Mouse (Mus musculus): ENCODE measurements around the gene Smim15. TPM values are rescaled to one million over a fixed set of nuclear protein-coding genes. Genes with fewer than 3 reads are reported as not detected.
A peak's percentile ranks its signal among the peaks of the same experiment; 100 is the strongest.

Gene Smim15
- total RNA-seq (2021) = 10 to 100 TPM; 39.6 to 40.8 TPM

GRCm38 (mm10) chr13:108044222-108044941 lies at the start of gene Smim15:
Gene Smim15, plus strand, starts transcription at chr13:108044446.
- DNase-seq (ENCODE audit: low spot score in 2 of 2) = peak; percentile 84 to 89
- intact Hi-C loops (cut with DNase I) = loop anchor here (5.0 to 10.0 kb wide), 7 partner anchors 88 to 940 kb away; no protein-coding TSS in a partner anchor

- intact Hi-C loops (cut with DNase I) = no loop called here
- DNase-seq (ENCODE audit: low spot score in 2 of 2) = no peak
These were observed 49.0 kb upstream of the Smim15 start for GRCm38 (mm10) chr13:107995211-107995610.

GRCm38 (mm10) chr13:107996301-107996700 lies 47.9 kb upstream of the Smim15 start:
- DNase-seq (ENCODE audit: low spot score in 2 of 2) = no peak
- intact Hi-C loops (cut with DNase I) = no loop called here

GRCm38 (mm10) chr13:108007861-108008260 lies 36.4 kb upstream of the Smim15 start:
- DNase-seq (ENCODE audit: low spot score in 2 of 2) = no peak
- intact Hi-C loops (cut with DNase I) = no loop called here

GRCm38 (mm10) chr13:108013110-108013509 lies 31.1 kb upstream of the Smim15 start:
- DNase-seq (ENCODE audit: low spot score in 2 of 2) = no peak
- intact Hi-C loops (cut with DNase I) = no loop called here

- DNase-seq (ENCODE audit: low spot score in 2 of 2) = no peak
- intact Hi-C loops (cut with DNase I) = no loop called here
These were observed 30.4 kb upstream of the Smim15 start for GRCm38 (mm10) chr13:108013839-108014238.

GRCm38 (mm10) chr13:108015166-108015565 lies 29.1 kb upstream of the Smim15 start:
- intact Hi-C loops (cut with DNase I) = no loop called here

GRCm38 (mm10) chr13:108017349-108017748 lies 26.9 kb upstream of the Smim15 start:
- intact Hi-C loops (cut with DNase I) = no loop called here
- DNase-seq (ENCODE audit: low spot score in 2 of 2) = no peak

More at GRCm38 (mm10) chr13:108015166-108015565, 29.1 kb upstream of the Smim15 start:
- no peak for DNase-seq (ENCODE audit: low spot score in 2 of 2)

GRCm38 (mm10) chr13:108025802-108026201 lies 18.4 kb upstream of the Smim15 start:
- DNase-seq (ENCODE audit: low spot score in 2 of 2) = no peak
- intact Hi-C loops (cut with DNase I) = no loop called here

GRCm38 (mm10) chr13:108032789-108033188 lies 11.5 kb upstream of the Smim15 start:
- no peak for DNase-seq (ENCODE audit: low spot score in 2 of 2)
- intact Hi-C loops (cut with DNase I) = no loop called here

GRCm38 (mm10) chr13:108039375-108039774 lies 4.9 kb upstream of the Smim15 start:
- intact Hi-C loops (cut with DNase I) = loop anchor here (5.0 kb wide), 1 partner anchor 712 kb away; no protein-coding TSS in a partner anchor
- no peak for DNase-seq (ENCODE audit: low spot score in 2 of 2)

- DNase-seq (ENCODE audit: low spot score in 2 of 2) = no peak
These were observed 4.3 kb upstream of the Smim15 start for GRCm38 (mm10) chr13:108039902-108040301.

GRCm38 (mm10) chr13:108040451-108040850 lies 3.8 kb upstream of the Smim15 start:
- no peak for DNase-seq (ENCODE audit: low spot score in 2 of 2)
- intact Hi-C loops (cut with DNase I) = loop anchor here (2.0 to 10.0 kb wide), 8 partner anchors 92 to 936 kb away; no protein-coding TSS in a partner anchor

More at GRCm38 (mm10) chr13:108039902-108040301, 4.3 kb upstream of the Smim15 start:
- intact Hi-C loops (cut with DNase I) = loop anchor here (2.0 to 10.0 kb wide), 9 partner anchors 92 to 935 kb away; no protein-coding TSS in a partner anchor

GRCm38 (mm10) chr13:108041358-108041757 lies 2.9 kb upstream of the Smim15 start:
- intact Hi-C loops (cut with DNase I) = loop anchor here (2.0 to 10.0 kb wide), 8 partner anchors 91 to 937 kb away; no protein-coding TSS in a partner anchor

GRCm38 (mm10) chr13:108043431-108044221 lies 620 bp upstream of the Smim15 start:
- no peak for DNase-seq (ENCODE audit: low spot score in 2 of 2)

More at GRCm38 (mm10) chr13:108041358-108041757, 2.9 kb upstream of the Smim15 start:
- DNase-seq (ENCODE audit: low spot score in 2 of 2) = peak; percentile 54 to 55

GRCm38 (mm10) chr13:108045646-108046045 lies 1.4 kb downstream of the Smim15 start:
- no peak for DNase-seq (ENCODE audit: low spot score in 2 of 2)
- intact Hi-C loops (cut with DNase I) = loop anchor here (10.0 kb wide), 3 partner anchors 211 to 941 kb away; no protein-coding TSS in a partner anchor

More at GRCm38 (mm10) chr13:108043431-108044221, 620 bp upstream of the Smim15 start:
- intact Hi-C loops (cut with DNase I) = loop anchor here (5.0 to 10.0 kb wide), 7 partner anchors 89 to 939 kb away; no protein-coding TSS in a partner anchor

GRCm38 (mm10) chr13:108046071-108046470 lies 1.8 kb downstream of the Smim15 start:
- no peak for DNase-seq (ENCODE audit: low spot score in 2 of 2)

GRCm38 (mm10) chr13:108046891-108047290 lies 2.6 kb downstream of the Smim15 start:
- intact Hi-C loops (cut with DNase I) = loop anchor here (10.0 kb wide), 3 partner anchors 212 to 942 kb away; no protein-coding TSS in a partner anchor
- DNase-seq (ENCODE audit: low spot score in 2 of 2) = no peak

More at GRCm38 (mm10) chr13:108046071-108046470, 1.8 kb downstream of the Smim15 start:
- intact Hi-C loops (cut with DNase I) = loop anchor here (10.0 kb wide), 3 partner anchors 211 to 941 kb away; no protein-coding TSS in a partner anchor

- intact Hi-C loops (cut with DNase I) = loop anchor here (10.0 kb wide), 3 partner anchors 213 to 943 kb away; no protein-coding TSS in a partner anchor
- DNase-seq (ENCODE audit: low spot score in 2 of 2) = no peak
These were observed 3.1 kb downstream of the Smim15 start for GRCm38 (mm10) chr13:108047364-108047763.

- DNase-seq (ENCODE audit: low spot score in 2 of 2) = no peak
- intact Hi-C loops (cut with DNase I) = no loop called here
These were observed 12.7 kb downstream of the Smim15 start for GRCm38 (mm10) chr13:108056896-108057295.

Measured in left cerebral cortex, postnatal 36 days (tissue).